Mouse (Mus musculus) intestine, postnatal 0 days (tissue): ENCODE measurements around the gene Dock1. TPM values are rescaled to one million over a fixed set of nuclear protein-coding genes. Genes with fewer than 3 reads are reported as not detected.

Source experiments
- ATAC-seq: fragments of 200-750 bp; cut with Nextera tagmentation; 2 replicates; pipeline ENCODE4 v1.8.0; 2017; ENCODE audit warnings: mild to moderate bottlenecking, moderate TSS enrichment, moderate library complexity
- H3K27ac ChIP-seq: fragments of 300-500 bp; sonication (generic); 2 replicates; pipeline ENCODE4 v1.5.1; 2014; ENCODE audit warnings: mild to moderate bottlenecking, low read depth, low read length, moderate library complexity
- H3K27me3 ChIP-seq: fragments of 300-500 bp; sonication (generic); replicated peaks from 2 replicates; pipeline ENCODE4 v1.6.1; 2014; ENCODE audit warnings: low read length, mixed read lengths; ENCODE audit not compliant: control insufficient read depth, insufficient read depth
- H3K36me3 ChIP-seq: fragments of 300-500 bp; sonication (generic); 2 replicates; pipeline ENCODE4 v1.6.1; 2014; ENCODE audit warnings: mild to moderate bottlenecking, moderate library complexity; ENCODE audit not compliant: control insufficient read depth, insufficient read depth
- H3K4me1 ChIP-seq: fragments of 300-500 bp; sonication (generic); replicated peaks from 2 replicates; pipeline ENCODE4 v1.6.1; 2014; ENCODE audit warnings: antibody characterized with exemption, low read length, mixed read lengths; ENCODE audit not compliant: control insufficient read depth, insufficient read depth
- H3K4me2 ChIP-seq: fragments of 300-500 bp; sonication (generic); replicated peaks from 2 replicates; pipeline ENCODE4 v1.6.1; 2014; ENCODE audit warnings: low read depth, mild to moderate bottlenecking, moderate library complexity
- H3K4me3 ChIP-seq: fragments of 300-500 bp; sonication (generic); 2 replicates; pipeline ENCODE4 v1.5.1; 2014; ENCODE audit warnings: low read depth, low read length
- H3K9ac ChIP-seq: fragments of 300-500 bp; sonication (generic); 2 replicates; pipeline ENCODE4 v1.6.1; 2014; ENCODE audit warnings: mild to moderate bottlenecking, low read depth, low read length
- H3K9me3 ChIP-seq: fragments of 300-500 bp; sonication (generic); 2 replicates; pipeline ENCODE4 v1.6.1; 2016; ENCODE audit warnings: mixed run types; ENCODE audit not compliant: control insufficient read depth
- CTCF ChIP-seq: sonication (generic); IDR thresholded peaks from 2 replicates; pipeline ENCODE4 v1.5.1; 2016; ENCODE audit warnings: low read depth, mild to moderate bottlenecking, control low read depth, antibody characterized with exemption, moderate library complexity
- WGBS: fragments of 180-500 bp; shearing (Covaris S2); extraction: QIAGEN DNeasy Blood & Tissue Kit; methylation state at CpG from one replicate; pipeline ENCODE4 v1.1.7; 2014; 5-methylcytosine and 5-hydroxymethylcytosine counted together
- polyA plus RNA-seq: library from polyadenylated mRNA; unstranded; fragments of >200 nt; fragmentation: Nextera tagmentation; extraction: Ambion mirVana; gene quantifications from 2 replicates; pipeline ENCODE4 v1.2.1, GENCODE M21; 2015

The Dock1 gene
- polyA plus RNA-seq, 1 experiment from 2014 or later: 8.7 TPM

GRCm38 (mm10) chr7:134960871-134961270, 290.4 kb downstream of the Dock1 start:
- 71% methylated on average over 4 of the region's 4 CpGs for WGBS
- H3K4me1 ChIP-seq: no peaks in the 10 kb centered on the region
- no peak overlapping the region for H3K4me2 ChIP-seq
- H3K9me3 ChIP-seq: no peaks in the 10 kb centered on the region
- no peaks in the 10 kb centered on the region for H3K36me3 ChIP-seq
- no peak for ATAC-seq
- no peak overlapping the region for H3K27ac ChIP-seq
- H3K27me3 ChIP-seq: no peaks in the 10 kb centered on the region
- peak; percentile 72 for TF ChIP-seq CTCF
- no peak overlapping the region for H3K9ac ChIP-seq
- no peak overlapping the region for H3K4me3 ChIP-seq

- no peaks in the 10 kb centered on the region for H3K9me3 ChIP-seq
- H3K4me1 ChIP-seq: no peaks in the 10 kb centered on the region
- no peak for TF ChIP-seq CTCF
- no peak overlapping the region for H3K9ac ChIP-seq
- H3K4me2 ChIP-seq: no peak overlapping the region
- no peak overlapping the region for H3K27ac ChIP-seq
- no peak for ATAC-seq
- WGBS: 58% methylated on average over 2 of the region's 2 CpGs
- H3K36me3 ChIP-seq: no peaks in the 10 kb centered on the region
- no peak overlapping the region for H3K4me3 ChIP-seq
- H3K27me3 ChIP-seq: no peaks in the 10 kb centered on the region
Measured at GRCm38 (mm10) chr7:134961608-134962007, 291.2 kb downstream of the Dock1 start.

GRCm38 (mm10) chr7:134990244-134990643, 319.8 kb downstream of the Dock1 start:
- ATAC-seq: no peak
- 0 out of 2 replicates have a peak, but pooled peaks cover 5% of the 10 kb centered on the region for H3K36me3 ChIP-seq
- no peak for TF ChIP-seq CTCF
- no peaks in the 10 kb centered on the region for H3K9me3 ChIP-seq
- no peaks in the 10 kb centered on the region for H3K27me3 ChIP-seq
- H3K4me3 ChIP-seq: no peak overlapping the region
- WGBS: 92% methylated on average over 3 of the region's 3 CpGs
- H3K27ac ChIP-seq: no peak overlapping the region
- H3K9ac ChIP-seq: no peak overlapping the region
- H3K4me2 ChIP-seq: no peak overlapping the region
- 0 out of 2 replicates have a peak, but pooled peaks cover 3% of the 10 kb centered on the region for H3K4me1 ChIP-seq

- Histone ChIP-seq H3K4me3 (no peak overlapping the region), H3K36me3 (0 out of 2 replicates have a peak, but pooled peaks cover 5% of the 10 kb centered on the region), H3K9ac (no peak overlapping the region), H3K27me3 (no peaks in the 10 kb centered on the region), H3K4me1 (0 out of 2 replicates have a peak, but pooled peaks cover 3% of the 10 kb centered on the region), H3K27ac (no peak overlapping the region), H3K9me3 (no peaks in the 10 kb centered on the region), H3K4me2 (no peak overlapping the region)
- TF ChIP-seq CTCF: no peak
- ATAC-seq: no peak
- WGBS: 94% methylated on average over 2 of the region's 2 CpGs
Measured at GRCm38 (mm10) chr7:134990911-134991310, 320.5 kb downstream of the Dock1 start.

GRCm38 (mm10) chr7:134994983-134995382, 324.5 kb downstream of the Dock1 start:
- Histone ChIP-seq H3K4me3 (no peak overlapping the region), H3K9me3 (no peaks in the 10 kb centered on the region), H3K36me3 (peaks cover 11% of the 10 kb centered on the region; the same call in 1 of the 2 replicates), H3K9ac (no peak overlapping the region), H3K27ac (no peak overlapping the region), H3K27me3 (no peaks in the 10 kb centered on the region), H3K4me1 (no peaks in the 10 kb centered on the region), H3K4me2 (no peak overlapping the region)
- no peak for TF ChIP-seq CTCF
- 90% methylated on average over 5 of the region's 5 CpGs for WGBS
- no peak for ATAC-seq

GRCm38 (mm10) chr7:135002216-135002615, 331.8 kb downstream of the Dock1 start:
- ATAC-seq: no peak
- Histone ChIP-seq H3K4me3 (no peak overlapping the region), H3K9ac (no peak overlapping the region), H3K4me2 (no peak overlapping the region), H3K4me1 (no peaks in the 10 kb centered on the region), H3K36me3 (peaks cover 6% of the 10 kb centered on the region; the same call in 1 of the 2 replicates), H3K27me3 (no peaks in the 10 kb centered on the region), H3K27ac (no peak overlapping the region), H3K9me3 (no peaks in the 10 kb centered on the region)
- WGBS: 95% methylated on average over 1 of the region's 1 CpGs
- TF ChIP-seq CTCF: no peak

GRCm38 (mm10) chr7:135002891-135003290, 332.4 kb downstream of the Dock1 start:
- no peak overlapping the region for H3K9ac ChIP-seq
- no peak for ATAC-seq
- peaks cover 6% of the 10 kb centered on the region; the same call in 1 of the 2 replicates for H3K36me3 ChIP-seq
- no peaks in the 10 kb centered on the region for H3K27me3 ChIP-seq
- no peak overlapping the region for H3K4me3 ChIP-seq
- no peaks in the 10 kb centered on the region for H3K9me3 ChIP-seq
- 77% methylated on average over 9 of the region's 9 CpGs for WGBS
- H3K27ac ChIP-seq: no peak overlapping the region
- no peak for TF ChIP-seq CTCF
- H3K4me1 ChIP-seq: no peaks in the 10 kb centered on the region
- no peak overlapping the region for H3K4me2 ChIP-seq
